Mouse (Mus musculus) E14TG2a.4 (cell line): Measurements from ENCODE around the gene C1galt1.
A peak's percentile ranks its signal among the peaks of the same experiment; 100 is the strongest.

Experiments
- H3K27me3 ChIP-seq: 2 replicates; pipeline ENCODE4 v1.6.1; 2014; ENCODE audit warnings: low read length, control low read depth; ENCODE audit not compliant: insufficient read depth
- H3K36me3 ChIP-seq: 2 replicates; pipeline ENCODE4 v1.6.1; 2014; ENCODE audit warnings: low read length, control low read depth; ENCODE audit not compliant: insufficient read depth
- H3K4me1 ChIP-seq: replicated peaks from 2 replicates; pipeline ENCODE4 v1.6.1; 2014; ENCODE audit warnings: low read depth, low read length, control low read depth
- H3K4me3 ChIP-seq: replicated peaks from 2 replicates; pipeline ENCODE4 v1.5.1; 2014; ENCODE audit warnings: mild to moderate bottlenecking, low read length
- H3K9me3 ChIP-seq: 2 replicates; pipeline ENCODE4 v1.6.1; 2014; ENCODE audit warnings: low read length, control low read depth
- CTCF ChIP-seq: conservative IDR thresholded peaks from 2 replicates; pipeline ENCODE4 v1.5.1; 2014; ENCODE audit warnings: low read length
- NANOG ChIP-seq: IDR thresholded peaks from 2 replicates; pipeline ENCODE4 v1.6.1; 2014; ENCODE audit warnings: borderline replicate concordance, low read length, mixed read lengths
- POU5F1 ChIP-seq: IDR thresholded peaks from 2 replicates; pipeline ENCODE4 v1.6.1; 2014; ENCODE audit warnings: low read length, borderline replicate concordance

The C1galt1 gene

GRCm38 (mm10) chr6:7843726-7844411 is 773 bp upstream of the C1galt1 start:
- no peaks in the 10 kb centered on the region for H3K36me3 ChIP-seq
- TF ChIP-seq POU5F1 (no peak), CTCF (no peak), NANOG (no peak)
- H3K4me3 ChIP-seq = peak overlapping the region; percentile 84
- no peaks in the 10 kb centered on the region for H3K27me3 ChIP-seq
- peaks cover 8% of the 10 kb centered on the region; the same call in 1 of the 2 replicates for H3K9me3 ChIP-seq
- H3K4me1 ChIP-seq = peaks cover 41% of the 10 kb centered on the region

- TF ChIP-seq POU5F1 (no peak), CTCF (0 out of 2 replicates have a peak, but pooled peaks have one; percentile 14)
- Histone ChIP-seq H3K4me1 (peaks cover 41% of the 10 kb centered on the region), H3K9me3 (peaks cover 8% of the 10 kb centered on the region; the same call in 1 of the 2 replicates), H3K27me3 (no peaks in the 10 kb centered on the region), H3K36me3 (no peaks in the 10 kb centered on the region), H3K4me3 (peak overlapping the region; percentile 84)
These were observed 235 bp upstream of the C1galt1 start for GRCm38 (mm10) chr6:7844412-7844801.

- Histone ChIP-seq H3K4me3 (peak overlapping the region; percentile 84), H3K4me1 (peaks cover 41% of the 10 kb centered on the region), H3K36me3 (no peaks in the 10 kb centered on the region), H3K27me3 (no peaks in the 10 kb centered on the region), H3K9me3 (peaks cover 8% of the 10 kb centered on the region; the same call in 1 of the 2 replicates)
- TF ChIP-seq POU5F1 = no peak
- no peak for TF ChIP-seq NANOG
- TF ChIP-seq CTCF = no peak
These were observed 1.0 kb downstream of the C1galt1 start for GRCm38 (mm10) chr6:7845680-7846017.

GRCm38 (mm10) chr6:7846726-7847439 is 2.2 kb downstream of the C1galt1 start:
- TF ChIP-seq POU5F1 (no peak), CTCF (no peak), NANOG (no peak)
- peaks cover 2% of the 10 kb centered on the region; the same call in 1 of the 2 replicates for H3K9me3 ChIP-seq
- no peak overlapping the region for H3K4me3 ChIP-seq
- no peaks in the 10 kb centered on the region for H3K27me3 ChIP-seq
- no peaks in the 10 kb centered on the region for H3K36me3 ChIP-seq
- peaks cover 44% of the 10 kb centered on the region for H3K4me1 ChIP-seq

GRCm38 (mm10) chr6:7847890-7848508 is 3.4 kb downstream of the C1galt1 start:
- Histone ChIP-seq H3K36me3 (no peaks in the 10 kb centered on the region), H3K4me1 (peaks cover 43% of the 10 kb centered on the region), H3K27me3 (no peaks in the 10 kb centered on the region), H3K4me3 (no peak overlapping the region), H3K9me3 (no peaks in the 10 kb centered on the region)
- TF ChIP-seq NANOG = no peak
- TF ChIP-seq POU5F1 = no peak
- TF ChIP-seq CTCF = no peak

- Histone ChIP-seq H3K27me3 (no peaks in the 10 kb centered on the region), H3K4me3 (no peak overlapping the region), H3K4me1 (peaks cover 36% of the 10 kb centered on the region), H3K9me3 (no peaks in the 10 kb centered on the region), H3K36me3 (no peaks in the 10 kb centered on the region)
- TF ChIP-seq CTCF (no peak), POU5F1 (no peak), NANOG (no peak)
These were observed 4.1 kb downstream of the C1galt1 start for GRCm38 (mm10) chr6:7848714-7849113.

GRCm38 (mm10) chr6:7851036-7851435 is 6.4 kb downstream of the C1galt1 start:
- TF ChIP-seq NANOG = no peak
- no peaks in the 10 kb centered on the region for H3K27me3 ChIP-seq
- H3K36me3 ChIP-seq = no peaks in the 10 kb centered on the region
- H3K9me3 ChIP-seq = no peaks in the 10 kb centered on the region
- H3K4me1 ChIP-seq = peaks cover 26% of the 10 kb centered on the region
- H3K4me3 ChIP-seq = no peak overlapping the region

- TF ChIP-seq POU5F1 (no peak), NANOG (no peak)
- Histone ChIP-seq H3K36me3 (no peaks in the 10 kb centered on the region), H3K9me3 (no peaks in the 10 kb centered on the region), H3K27me3 (no peaks in the 10 kb centered on the region), H3K4me3 (no peak overlapping the region), H3K4me1 (peaks cover 13% of the 10 kb centered on the region)
These were observed 8.3 kb downstream of the C1galt1 start for GRCm38 (mm10) chr6:7852919-7853318.
